Mouse (Mus musculus): Measurements from ENCODE around the gene Ranbp17. TPM values are rescaled to one million over a fixed set of nuclear protein-coding genes. Genes with fewer than 3 reads are reported as not detected.
A peak's percentile ranks its signal among the peaks of the same experiment; 100 is the strongest.

The Ranbp17 gene
- polyA plus RNA-seq, 1 experiment from 2014 or later = 11.1 TPM

DNA sequence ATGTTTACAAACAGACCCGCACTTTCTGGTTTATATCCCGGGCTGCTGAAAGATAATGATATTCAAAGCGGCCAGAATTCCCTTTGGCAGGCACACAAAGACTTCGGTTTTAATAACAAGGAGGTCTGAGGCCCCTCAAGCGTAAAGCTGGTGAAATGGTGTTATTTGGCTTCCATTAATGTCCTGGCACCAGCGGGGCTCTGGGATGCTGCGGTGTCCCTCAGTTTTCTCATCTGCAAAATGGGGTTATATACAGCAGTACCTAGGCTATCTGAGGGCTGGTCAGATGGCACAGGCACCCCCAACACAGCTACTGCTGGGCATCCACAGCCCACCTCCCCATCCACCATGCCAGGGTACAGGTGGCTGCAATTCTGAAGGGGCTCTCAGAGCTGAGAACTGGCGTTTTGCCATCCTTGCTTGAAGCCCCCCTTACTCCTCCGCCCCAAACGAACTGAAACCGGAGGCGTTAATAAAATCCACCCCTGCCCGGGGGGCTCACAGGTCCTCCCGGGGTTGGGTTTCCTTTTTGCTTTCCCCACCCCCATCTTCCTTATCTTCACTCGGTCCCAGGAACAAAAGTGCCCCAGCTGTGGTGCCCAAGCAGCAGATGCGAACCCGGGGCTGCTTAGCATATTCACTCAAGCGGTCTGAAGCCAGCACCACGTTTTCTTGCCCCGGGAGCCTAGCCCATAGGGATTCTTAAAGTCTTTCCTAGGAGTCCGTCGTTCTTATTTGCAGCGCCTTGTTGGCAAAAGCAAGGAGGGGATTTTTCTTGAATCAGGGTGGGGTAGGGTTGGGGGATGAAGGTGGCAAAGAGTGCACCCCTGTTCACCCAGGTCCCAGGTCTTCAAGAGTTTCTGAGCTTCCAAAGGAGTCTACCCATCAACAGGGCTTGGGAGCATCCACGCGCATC is 317.8 kb downstream of the Ranbp17 start:
- H3K27me3 ChIP-seq (ENCODE audit: control insufficient read depth, insufficient read depth, low read length) = peaks cover 70% of the 10 kb centered on the region
- H3K27ac ChIP-seq (ENCODE audit: low read length) = no peak overlapping the region
- H3K36me3 ChIP-seq (ENCODE audit: control insufficient read depth, insufficient read depth, low read length) = no peaks in the 10 kb centered on the region
- peaks cover 9% of the 10 kb centered on the region; the same call in 1 of the 2 replicates for H3K9me3 ChIP-seq (ENCODE audit: control insufficient read depth, low read depth, low read length)
- ATAC-seq (ENCODE audit: insufficient number of reproducible peaks, insufficient read depth, low FRiP score, low read depth) = no peak
- 6% methylated on average over 25 of the region's 25 CpGs for WGBS
- peaks cover 7% of the 10 kb centered on the region for H3K4me1 ChIP-seq (ENCODE audit: control insufficient read depth, insufficient read depth, low read length)
- no peak overlapping the region for H3K4me2 ChIP-seq (replicated peaks; ENCODE audit: low read depth, low read length)
- no peak overlapping the region for H3K4me3 ChIP-seq (ENCODE audit: low read depth, low read length)
- H3K9ac ChIP-seq (replicated peaks; ENCODE audit: low read depth, low read length) = no peak overlapping the region

DNA sequence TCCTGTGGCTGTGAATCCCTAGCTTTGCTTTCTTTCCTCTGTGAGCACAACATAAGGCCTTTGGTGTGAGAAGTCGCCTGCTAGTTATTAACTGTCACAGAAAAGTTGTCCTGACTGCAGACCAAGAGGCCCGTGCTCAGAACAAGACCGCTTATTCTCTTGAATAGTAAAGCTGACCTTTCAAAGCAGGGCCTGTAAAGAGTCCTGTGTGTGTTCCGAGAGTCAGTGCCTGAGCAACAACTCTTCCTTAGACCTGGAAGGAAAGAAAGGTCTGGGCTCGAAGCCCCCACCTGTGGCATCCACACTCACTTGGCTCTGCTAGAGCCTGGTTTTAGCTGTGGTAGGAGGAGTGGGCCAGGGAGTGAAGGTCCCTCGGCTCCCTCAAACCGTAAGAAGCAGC is 318.5 kb downstream of the Ranbp17 start:
- Histone ChIP-seq H3K4me2 (replicated peaks; ENCODE audit: low read depth, low read length) (no peak overlapping the region), H3K36me3 (ENCODE audit: control insufficient read depth, insufficient read depth, low read length) (no peaks in the 10 kb centered on the region), H3K4me3 (ENCODE audit: low read depth, low read length) (no peak overlapping the region), H3K27ac (ENCODE audit: low read length) (no peak overlapping the region), H3K27me3 (ENCODE audit: control insufficient read depth, insufficient read depth, low read length) (peaks cover 63% of the 10 kb centered on the region), H3K9ac (replicated peaks; ENCODE audit: low read depth, low read length) (no peak overlapping the region), H3K4me1 (ENCODE audit: control insufficient read depth, insufficient read depth, low read length) (peaks cover 1% of the 10 kb centered on the region; the same call in 1 of the 2 replicates), H3K9me3 (ENCODE audit: control insufficient read depth, low read depth, low read length) (peaks cover 9% of the 10 kb centered on the region; the same call in 1 of the 2 replicates)
- 30% methylated on average over 7 of the region's 7 CpGs for WGBS
- ATAC-seq (ENCODE audit: insufficient number of reproducible peaks, insufficient read depth, low FRiP score, low read depth) = no peak

DNA sequence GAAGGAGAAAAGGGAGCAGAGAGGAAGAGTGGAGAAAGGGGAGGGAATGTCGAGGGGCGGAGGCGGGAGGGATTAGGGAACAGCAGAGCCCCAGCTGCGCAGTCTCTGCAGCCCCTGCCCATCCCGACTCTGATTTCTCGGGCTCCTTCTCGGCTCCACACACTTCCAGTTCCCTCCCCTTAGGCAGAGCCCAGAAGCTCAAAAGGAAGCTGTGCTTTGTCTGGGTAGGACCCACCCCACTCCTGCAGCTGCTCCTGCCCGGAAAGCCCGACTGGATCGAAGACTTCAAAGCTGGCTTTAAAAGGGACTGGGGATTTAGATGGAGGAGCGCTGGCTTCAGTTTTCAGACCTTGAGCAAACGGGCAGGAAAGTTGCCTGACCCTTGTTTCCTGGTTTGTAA is 319.9 kb downstream of the Ranbp17 start:
- H3K27me3 ChIP-seq (ENCODE audit: control insufficient read depth, insufficient read depth, low read length) = peaks cover 56% of the 10 kb centered on the region
- no peak for ATAC-seq (ENCODE audit: insufficient number of reproducible peaks, insufficient read depth, low FRiP score, low read depth)
- H3K4me3 ChIP-seq (ENCODE audit: low read depth, low read length) = peak overlapping the region; percentile 3; the same call in 1 of the 2 replicates
- 3% methylated on average over 12 of the region's 12 CpGs for WGBS
- H3K27ac ChIP-seq (ENCODE audit: low read length) = no peak overlapping the region
- no peaks in the 10 kb centered on the region for H3K4me1 ChIP-seq (ENCODE audit: control insufficient read depth, insufficient read depth, low read length)
- H3K9me3 ChIP-seq (ENCODE audit: control insufficient read depth, low read depth, low read length) = peaks cover 9% of the 10 kb centered on the region; the same call in 1 of the 2 replicates
- H3K36me3 ChIP-seq (ENCODE audit: control insufficient read depth, insufficient read depth, low read length) = no peaks in the 10 kb centered on the region
- no peak overlapping the region for H3K9ac ChIP-seq (replicated peaks; ENCODE audit: low read depth, low read length)
- no peak overlapping the region for H3K4me2 ChIP-seq (replicated peaks; ENCODE audit: low read depth, low read length)

DNA sequence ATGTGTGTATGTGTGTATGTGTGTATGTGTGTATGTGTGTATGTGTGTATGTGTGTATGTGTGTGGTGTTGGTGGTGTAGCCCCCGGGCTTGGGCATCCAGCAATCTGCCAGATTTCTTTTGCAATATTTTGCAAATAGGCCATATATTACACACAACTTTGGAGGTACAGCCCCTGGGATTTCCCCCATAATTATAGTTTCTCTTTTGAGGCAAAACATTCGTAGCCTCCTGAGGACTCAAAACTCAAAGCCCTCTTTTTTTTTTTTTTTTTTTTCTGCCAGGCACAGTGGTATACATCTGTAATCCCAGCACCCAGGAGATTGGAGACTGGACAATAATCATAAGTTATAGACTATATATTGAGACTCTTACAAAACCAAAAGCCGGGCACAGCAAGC is 331.7 kb downstream of the Ranbp17 start:
- Histone ChIP-seq H3K4me2 (replicated peaks; ENCODE audit: low read depth, low read length) (no peak overlapping the region), H3K9me3 (ENCODE audit: control insufficient read depth, low read depth, low read length) (no peaks in the 10 kb centered on the region), H3K4me3 (ENCODE audit: low read depth, low read length) (no peak overlapping the region), H3K27me3 (ENCODE audit: control insufficient read depth, insufficient read depth, low read length) (0 out of 2 replicates have a peak, but pooled peaks cover 4% of the 10 kb centered on the region), H3K36me3 (ENCODE audit: control insufficient read depth, insufficient read depth, low read length) (no peaks in the 10 kb centered on the region), H3K9ac (replicated peaks; ENCODE audit: low read depth, low read length) (no peak overlapping the region), H3K4me1 (ENCODE audit: control insufficient read depth, insufficient read depth, low read length) (0 out of 2 replicates have a peak, but pooled peaks cover 5% of the 10 kb centered on the region), H3K27ac (ENCODE audit: low read length) (no peak overlapping the region)
- 81% methylated on average over 3 of the region's 3 CpGs for WGBS
- ATAC-seq (ENCODE audit: insufficient number of reproducible peaks, insufficient read depth, low FRiP score, low read depth) = no peak

DNA sequence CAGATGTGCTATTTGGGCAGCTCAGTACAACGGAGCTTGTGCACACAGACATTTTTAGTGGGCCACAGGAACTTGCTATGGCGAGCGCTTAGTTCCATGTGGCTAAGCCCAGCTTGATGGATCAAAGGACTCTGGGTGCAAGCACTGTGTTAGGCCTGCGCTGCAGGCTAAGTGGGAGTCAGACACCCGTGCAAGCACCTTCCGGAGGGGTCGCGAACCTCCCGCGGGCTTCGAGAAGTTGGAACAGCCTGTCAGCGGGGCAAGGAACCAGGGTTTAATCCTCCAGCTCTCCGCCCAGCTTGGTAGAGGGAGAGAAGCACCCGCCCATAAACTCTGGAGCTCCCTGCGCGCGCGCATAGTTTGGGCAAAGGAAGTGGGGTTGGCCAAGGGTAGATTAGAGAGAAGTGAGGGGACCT is 332.8 kb downstream of the Ranbp17 start:
- no peak overlapping the region for H3K9ac ChIP-seq (replicated peaks; ENCODE audit: low read depth, low read length)
- H3K4me1 ChIP-seq (ENCODE audit: control insufficient read depth, insufficient read depth, low read length) = 0 out of 2 replicates have a peak, but pooled peaks cover 5% of the 10 kb centered on the region
- peak overlapping the region; percentile 29 for H3K4me2 ChIP-seq (replicated peaks; ENCODE audit: low read depth, low read length)
- H3K27me3 ChIP-seq (ENCODE audit: control insufficient read depth, insufficient read depth, low read length) = 0 out of 2 replicates have a peak, but pooled peaks cover 7% of the 10 kb centered on the region
- peak overlapping the region; percentile 15 for H3K4me3 ChIP-seq (ENCODE audit: low read depth, low read length)
- 1% methylated on average over 18 of the region's 18 CpGs for WGBS
- H3K9me3 ChIP-seq (ENCODE audit: control insufficient read depth, low read depth, low read length) = no peaks in the 10 kb centered on the region
- ATAC-seq (ENCODE audit: insufficient number of reproducible peaks, insufficient read depth, low FRiP score, low read depth) = peak; percentile 61
- no peaks in the 10 kb centered on the region for H3K36me3 ChIP-seq (ENCODE audit: control insufficient read depth, insufficient read depth, low read length)
- H3K27ac ChIP-seq (ENCODE audit: low read length) = no peak overlapping the region

DNA sequence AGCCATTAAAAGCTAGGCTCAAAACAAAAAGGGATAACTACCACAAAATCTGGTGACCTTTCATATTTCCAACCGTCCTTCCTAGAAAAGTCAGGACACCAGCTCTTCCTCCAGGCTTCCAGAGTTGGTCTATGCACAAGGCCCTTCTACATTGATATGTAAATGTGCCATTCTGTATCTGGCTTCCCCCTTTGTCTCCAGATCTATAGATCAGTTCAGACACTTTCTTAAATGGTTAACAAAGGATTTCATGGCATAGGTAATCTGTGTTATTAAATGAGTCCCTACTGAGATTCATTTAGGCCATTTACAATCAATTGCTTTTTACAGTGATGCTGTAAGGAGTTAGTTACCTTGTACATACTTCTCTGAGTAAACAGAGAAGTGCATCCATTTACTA is 333.7 kb downstream of the Ranbp17 start:
- WGBS = 65% methylated on average over 1 of the region's 1 CpGs
- H3K4me3 ChIP-seq (ENCODE audit: low read depth, low read length) = no peak overlapping the region
- H3K27ac ChIP-seq (ENCODE audit: low read length) = no peak overlapping the region
- no peak overlapping the region for H3K9ac ChIP-seq (replicated peaks; ENCODE audit: low read depth, low read length)
- H3K9me3 ChIP-seq (ENCODE audit: control insufficient read depth, low read depth, low read length) = no peaks in the 10 kb centered on the region
- H3K4me1 ChIP-seq (ENCODE audit: control insufficient read depth, insufficient read depth, low read length) = 0 out of 2 replicates have a peak, but pooled peaks cover 5% of the 10 kb centered on the region
- no peaks in the 10 kb centered on the region for H3K36me3 ChIP-seq (ENCODE audit: control insufficient read depth, insufficient read depth, low read length)
- no peak overlapping the region for H3K4me2 ChIP-seq (replicated peaks; ENCODE audit: low read depth, low read length)
- no peak for ATAC-seq (ENCODE audit: insufficient number of reproducible peaks, insufficient read depth, low FRiP score, low read depth)
- 0 out of 2 replicates have a peak, but pooled peaks cover 7% of the 10 kb centered on the region for H3K27me3 ChIP-seq (ENCODE audit: control insufficient read depth, insufficient read depth, low read length)

DNA sequence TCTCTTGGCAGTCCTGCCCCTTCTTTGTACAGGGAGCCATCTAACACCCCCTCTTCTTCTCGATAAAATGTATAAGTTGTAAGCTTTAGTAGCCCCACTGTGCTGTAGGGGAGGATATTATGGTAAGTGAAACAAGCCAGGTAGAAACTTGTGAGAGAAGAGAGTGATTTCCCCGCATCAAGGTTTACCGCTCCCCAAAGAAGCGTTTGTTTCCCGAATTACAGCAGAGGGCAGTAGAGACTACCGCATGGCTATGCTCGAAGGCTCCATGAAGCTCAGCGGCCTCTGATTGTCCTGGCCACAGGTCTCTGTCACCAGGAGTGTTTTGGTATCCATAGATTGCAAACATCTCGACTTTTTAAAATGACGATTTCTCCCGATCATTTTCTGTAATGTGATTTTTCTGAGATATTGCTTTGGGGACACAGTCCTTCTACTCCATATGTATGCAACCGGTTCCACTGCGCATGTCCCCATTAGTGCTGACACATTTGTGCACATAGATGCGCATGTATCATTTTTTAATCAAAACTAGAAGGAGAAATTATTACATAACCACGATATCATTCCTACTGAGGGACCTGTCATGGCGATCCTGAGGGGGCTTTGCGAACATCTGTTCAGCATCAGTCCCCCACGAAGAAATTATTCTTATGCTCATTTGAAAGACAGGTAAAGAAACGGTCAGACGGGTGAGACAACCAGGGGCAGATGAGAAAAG is 336.9 kb downstream of the Ranbp17 start:
- WGBS = 29% methylated on average over 20 of the region's 20 CpGs
- ATAC-seq (ENCODE audit: insufficient number of reproducible peaks, insufficient read depth, low FRiP score, low read depth) = no peak
- H3K9ac ChIP-seq (replicated peaks; ENCODE audit: low read depth, low read length) = no peak overlapping the region

DNA sequence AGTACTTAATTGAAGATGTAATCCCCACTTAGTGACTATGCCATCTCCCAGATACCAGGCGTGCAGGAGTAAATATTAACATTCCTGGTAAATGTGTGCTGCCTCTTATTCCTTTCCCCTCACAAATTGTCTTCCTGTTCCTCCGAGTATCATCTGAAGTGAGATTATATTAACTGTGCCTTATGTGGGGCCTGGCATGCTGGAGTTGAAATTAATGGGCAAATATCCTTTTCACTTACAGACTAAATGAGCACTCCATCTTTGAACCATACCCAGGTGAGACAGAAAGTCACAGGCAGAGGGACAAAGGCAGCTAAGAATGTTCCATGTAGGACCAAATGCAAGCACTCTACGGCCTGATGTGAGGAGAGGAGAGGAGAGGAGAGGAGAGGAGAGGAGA is 337.8 kb downstream of the Ranbp17 start:
- H3K27me3 ChIP-seq (ENCODE audit: control insufficient read depth, insufficient read depth, low read length) = 0 out of 2 replicates have a peak, but pooled peaks cover 4% of the 10 kb centered on the region

More for the DNA sequence above, 336.9 kb downstream of the Ranbp17 start:
- Histone ChIP-seq H3K4me1 (ENCODE audit: control insufficient read depth, insufficient read depth, low read length) (0 out of 2 replicates have a peak, but pooled peaks cover 5% of the 10 kb centered on the region), H3K4me2 (replicated peaks; ENCODE audit: low read depth, low read length) (no peak overlapping the region), H3K4me3 (ENCODE audit: low read depth, low read length) (no peak overlapping the region), H3K36me3 (ENCODE audit: control insufficient read depth, insufficient read depth, low read length) (no peaks in the 10 kb centered on the region), H3K9me3 (ENCODE audit: control insufficient read depth, low read depth, low read length) (no peaks in the 10 kb centered on the region), H3K27me3 (ENCODE audit: control insufficient read depth, insufficient read depth, low read length) (0 out of 2 replicates have a peak, but pooled peaks cover 7% of the 10 kb centered on the region), H3K27ac (ENCODE audit: low read length) (no peak overlapping the region)

More for the DNA sequence above, 337.8 kb downstream of the Ranbp17 start:
- WGBS = 71% methylated on average over 3 of the region's 3 CpGs
- no peak overlapping the region for H3K4me2 ChIP-seq (replicated peaks; ENCODE audit: low read depth, low read length)
- H3K4me3 ChIP-seq (ENCODE audit: low read depth, low read length) = no peak overlapping the region
- H3K36me3 ChIP-seq (ENCODE audit: control insufficient read depth, insufficient read depth, low read length) = no peaks in the 10 kb centered on the region
- H3K4me1 ChIP-seq (ENCODE audit: control insufficient read depth, insufficient read depth, low read length) = 0 out of 2 replicates have a peak, but pooled peaks cover 5% of the 10 kb centered on the region
- H3K9me3 ChIP-seq (ENCODE audit: control insufficient read depth, low read depth, low read length) = no peaks in the 10 kb centered on the region
- H3K9ac ChIP-seq (replicated peaks; ENCODE audit: low read depth, low read length) = no peak overlapping the region
- no peak for ATAC-seq (ENCODE audit: insufficient number of reproducible peaks, insufficient read depth, low FRiP score, low read depth)
- H3K27ac ChIP-seq (ENCODE audit: low read length) = no peak overlapping the region

Data from stomach, embryonic 14.5 days (tissue).